Mouse (Mus musculus): Measurements from ENCODE around the gene Erfe. TPM values are rescaled to one million over a fixed set of nuclear protein-coding genes. Genes with fewer than 3 reads are reported as not detected.

Erfe gene
- polyA plus RNA-seq, 1 experiment: 13.1 TPM

DNA sequence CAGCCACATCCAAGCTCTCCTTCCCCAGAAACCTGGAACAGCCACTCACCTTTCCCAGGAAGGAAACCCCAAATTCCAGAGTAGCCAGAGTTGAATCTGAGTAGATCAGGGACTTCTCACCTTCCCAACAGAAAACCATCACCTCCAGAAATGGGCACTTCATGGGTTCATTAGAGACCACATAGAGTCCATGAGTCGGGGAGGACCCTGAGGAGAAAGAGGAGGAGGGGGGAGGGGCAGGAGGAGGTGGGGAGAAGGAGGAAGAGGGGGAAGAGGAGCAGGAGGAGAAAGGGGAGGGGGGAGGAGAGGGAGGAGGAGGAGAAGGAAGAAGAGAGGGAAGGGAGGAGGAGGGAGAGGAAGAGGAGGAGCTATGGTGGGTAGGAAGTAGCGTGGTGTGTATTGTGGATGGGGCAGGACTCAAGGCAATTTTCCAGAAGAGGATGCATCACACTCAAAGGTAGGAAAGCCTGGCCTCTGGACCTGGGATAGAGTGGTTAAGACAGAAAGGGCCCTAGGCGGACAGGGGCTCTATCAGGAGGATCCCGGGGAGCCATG, 40.7 kb upstream of the Erfe start:
- Histone ChIP-seq H3K79me2 (ENCODE audit: control insufficient read depth, insufficient read depth) (no peaks in the 10 kb centered on the region), H3K4me3 (no peak overlapping the region), H3K36me3 (ENCODE audit: control insufficient read depth, insufficient read depth) (no peaks in the 10 kb centered on the region), H3K27me3 (ENCODE audit: control insufficient read depth, insufficient read depth, insufficient read length) (no peaks in the 10 kb centered on the region), H3K4me2 (ENCODE audit: low read depth) (no peak overlapping the region), H3ac (ENCODE audit: control insufficient read depth, insufficient read length) (no peak overlapping the region)
- no peak for TF ChIP-seq POLR2AphosphoS2 (IDR thresholded peaks at IDR 0.05; ENCODE audit: insufficient read length, low read depth)
- no peak for TF ChIP-seq MYOG (IDR thresholded peaks at IDR 0.05; ENCODE audit: control insufficient read depth in 1 of 3, insufficient read depth in 1 of 3, insufficient read length in 2 of 3, low read depth in 2 of 3)
- no peak for TF ChIP-seq TCF12 (IDR thresholded peaks at IDR 0.05; ENCODE audit: insufficient read depth, poor library complexity, severe bottlenecking)
- TF ChIP-seq SRF (IDR thresholded peaks at IDR 0.05; ENCODE audit: control insufficient read depth, insufficient read length, low read depth): no peak
- TF ChIP-seq MAX (IDR thresholded peaks at IDR 0.05; ENCODE audit: low read depth): no peak
- TF ChIP-seq POLR2A (IDR thresholded peaks at IDR 0.05; ENCODE audit: insufficient read length, low read depth): no peak
- no peak for TF ChIP-seq TCF3 (IDR thresholded peaks at IDR 0.05; ENCODE audit: insufficient read length, low read depth)
- no peak for TF ChIP-seq E2F4 (IDR thresholded peaks at IDR 0.05; ENCODE audit: insufficient read depth)
- TF ChIP-seq REST (IDR thresholded peaks at IDR 0.05; ENCODE audit: insufficient read depth, insufficient read length): no peak
- TF ChIP-seq USF1 (IDR thresholded peaks at IDR 0.05; ENCODE audit: low read depth): no peak
- TF ChIP-seq MYOD1 (IDR thresholded peaks at IDR 0.05; ENCODE audit: control insufficient read depth in 1 of 3, insufficient read length in 2 of 3, low read depth in 2 of 3): no peak
- no peak for TF ChIP-seq CEBPB (IDR thresholded peaks at IDR 0.05; ENCODE audit: insufficient read depth, poor library complexity, severe bottlenecking)

DNA sequence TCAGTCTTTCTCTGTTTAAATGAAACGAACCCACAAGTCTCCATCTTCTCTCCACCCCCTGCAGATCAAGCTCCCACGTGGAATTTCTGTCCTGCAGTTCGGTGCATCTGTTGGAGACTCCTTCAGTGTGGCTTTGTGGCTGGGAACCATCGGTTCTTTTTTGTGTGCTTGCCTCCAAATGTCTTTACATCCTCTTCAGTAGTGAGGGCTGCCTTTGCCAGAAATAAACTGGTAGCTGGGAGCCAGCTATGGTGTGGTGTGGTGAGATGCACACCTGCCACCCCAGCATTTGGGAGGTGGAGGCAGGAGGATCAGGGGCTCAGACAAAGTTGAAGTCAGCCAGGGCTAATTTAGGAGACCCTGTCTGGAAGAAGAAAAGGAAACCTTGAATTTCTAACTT, 34.1 kb upstream of the Erfe start:
- no peaks in the 10 kb centered on the region for H3K27me3 ChIP-seq (ENCODE audit: control insufficient read depth, insufficient read depth, insufficient read length)
- no peak overlapping the region for H3K4me2 ChIP-seq (ENCODE audit: low read depth)
- no peak overlapping the region for H3K4me3 ChIP-seq
- no peaks in the 10 kb centered on the region for H3K36me3 ChIP-seq (ENCODE audit: control insufficient read depth, insufficient read depth)
- no peak overlapping the region for H3ac ChIP-seq (ENCODE audit: control insufficient read depth, insufficient read length)
- H3K79me2 ChIP-seq (ENCODE audit: control insufficient read depth, insufficient read depth): no peaks in the 10 kb centered on the region
- TF ChIP-seq MYOG (IDR thresholded peaks at IDR 0.05; ENCODE audit: control insufficient read depth in 1 of 3, insufficient read depth in 1 of 3, insufficient read length in 2 of 3, low read depth in 2 of 3): peak in 1 of 3 experiments; percentile 37
- no peak for TF ChIP-seq SRF (IDR thresholded peaks at IDR 0.05; ENCODE audit: control insufficient read depth, insufficient read length, low read depth)
- TF ChIP-seq TCF12 (IDR thresholded peaks at IDR 0.05; ENCODE audit: insufficient read depth, poor library complexity, severe bottlenecking): no peak
- TF ChIP-seq MAX (IDR thresholded peaks at IDR 0.05; ENCODE audit: low read depth): no peak
- no peak for TF ChIP-seq POLR2AphosphoS2 (IDR thresholded peaks at IDR 0.05; ENCODE audit: insufficient read length, low read depth)
- peak in 1 of 3 experiments; percentile 66 for TF ChIP-seq MYOD1 (IDR thresholded peaks at IDR 0.05; ENCODE audit: control insufficient read depth in 1 of 3, insufficient read length in 2 of 3, low read depth in 2 of 3)
- TF ChIP-seq CEBPB (IDR thresholded peaks at IDR 0.05; ENCODE audit: insufficient read depth, poor library complexity, severe bottlenecking): no peak
- TF ChIP-seq E2F4 (IDR thresholded peaks at IDR 0.05; ENCODE audit: insufficient read depth): no peak
- TF ChIP-seq TCF3 (IDR thresholded peaks at IDR 0.05; ENCODE audit: insufficient read length, low read depth): no peak
- TF ChIP-seq REST (IDR thresholded peaks at IDR 0.05; ENCODE audit: insufficient read depth, insufficient read length): no peak

DNA sequence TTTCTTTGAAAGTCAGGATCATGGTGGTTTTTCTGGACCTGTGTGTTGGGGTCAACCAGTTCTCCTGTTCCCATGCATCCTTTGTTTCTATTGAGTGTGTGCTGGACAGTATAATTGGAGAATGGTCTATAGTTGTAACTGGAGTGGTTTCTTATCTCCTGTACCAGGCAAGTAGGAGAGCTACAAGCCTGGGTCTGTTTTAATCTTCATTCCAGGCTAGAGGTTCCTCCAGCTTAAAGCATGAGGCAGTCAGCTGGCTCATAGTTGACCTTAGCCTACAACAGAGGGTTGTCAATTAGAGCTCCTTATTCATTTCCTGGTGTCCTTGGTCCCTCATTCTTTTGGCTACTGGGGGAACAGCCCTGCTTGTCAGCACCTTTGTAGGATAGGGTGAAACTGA, 32.6 kb upstream of the Erfe start:
- Histone ChIP-seq H3K4me2 (ENCODE audit: low read depth) (no peak overlapping the region), H3K27me3 (ENCODE audit: control insufficient read depth, insufficient read depth, insufficient read length) (no peaks in the 10 kb centered on the region), H3ac (ENCODE audit: control insufficient read depth, insufficient read length) (no peak overlapping the region), H3K36me3 (ENCODE audit: control insufficient read depth, insufficient read depth) (no peaks in the 10 kb centered on the region), H3K4me3 (no peak overlapping the region), H3K79me2 (ENCODE audit: control insufficient read depth, insufficient read depth) (no peaks in the 10 kb centered on the region)
- TF ChIP-seq TCF3 (IDR thresholded peaks at IDR 0.05; ENCODE audit: insufficient read length, low read depth) (no peak), E2F4 (IDR thresholded peaks at IDR 0.05; ENCODE audit: insufficient read depth) (no peak), MYOG (IDR thresholded peaks at IDR 0.05; ENCODE audit: control insufficient read depth in 1 of 3, insufficient read depth in 1 of 3, insufficient read length in 2 of 3, low read depth in 2 of 3) (no peak)

DNA sequence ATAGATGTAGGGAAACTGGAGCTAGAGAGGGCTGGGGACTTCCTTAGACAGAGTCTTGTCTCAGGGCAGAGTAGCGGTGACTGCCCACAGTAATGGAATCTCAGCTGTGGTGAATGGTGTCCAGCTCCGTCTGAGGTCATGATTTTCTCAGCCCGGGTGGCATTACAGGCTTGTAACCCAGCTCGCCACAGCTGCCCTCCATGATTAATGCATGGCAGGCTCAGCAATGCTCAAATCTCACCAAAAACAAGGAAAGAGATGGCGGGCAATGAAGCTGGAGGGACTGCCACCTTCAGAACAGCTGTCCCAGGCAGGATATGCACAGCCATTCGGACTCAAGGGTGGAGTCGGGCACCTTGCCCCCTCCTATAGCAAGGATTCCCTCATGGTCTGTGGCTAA, 28.9 kb upstream of the Erfe start:
- no peak overlapping the region for H3ac ChIP-seq (ENCODE audit: control insufficient read depth, insufficient read length)
- TF ChIP-seq REST (IDR thresholded peaks at IDR 0.05; ENCODE audit: insufficient read depth, insufficient read length) (no peak), MYOD1 (IDR thresholded peaks at IDR 0.05; ENCODE audit: control insufficient read depth in 1 of 3, insufficient read length in 2 of 3, low read depth in 2 of 3) (peak in 2 of 3 experiments; percentile 48 to 66), USF1 (IDR thresholded peaks at IDR 0.05; ENCODE audit: low read depth) (no peak), MYOG (IDR thresholded peaks at IDR 0.05; ENCODE audit: control insufficient read depth in 1 of 3, insufficient read depth in 1 of 3, insufficient read length in 2 of 3, low read depth in 2 of 3) (peak in 1 of 3 experiments; percentile 56)
- H3K79me2 ChIP-seq (ENCODE audit: control insufficient read depth, insufficient read depth): no peaks in the 10 kb centered on the region
- H3K36me3 ChIP-seq (ENCODE audit: control insufficient read depth, insufficient read depth): no peaks in the 10 kb centered on the region
- no peak overlapping the region for H3K4me3 ChIP-seq
- no peaks in the 10 kb centered on the region for H3K27me3 ChIP-seq (ENCODE audit: control insufficient read depth, insufficient read depth, insufficient read length)
- peak overlapping the region; percentile 34 for H3K4me2 ChIP-seq (ENCODE audit: low read depth)

DNA sequence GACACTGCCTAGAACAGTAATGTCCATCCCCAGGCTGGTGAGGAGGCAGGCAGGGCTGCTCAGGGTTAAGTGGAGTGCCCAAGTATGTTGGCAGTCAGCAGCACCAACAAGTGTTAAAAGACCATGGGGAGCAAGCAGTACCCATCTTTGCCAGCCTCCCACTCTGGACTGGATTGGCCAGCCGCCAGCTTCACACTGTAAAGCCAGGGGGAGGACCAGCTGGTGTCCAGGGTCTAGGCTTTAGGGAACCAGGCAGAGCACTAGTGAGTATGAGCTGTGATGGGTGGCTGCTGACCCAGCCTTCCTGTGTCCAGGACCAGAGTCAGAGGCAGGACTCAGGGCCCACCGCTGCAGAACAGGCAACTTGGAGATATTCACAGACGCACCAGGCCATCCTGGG, 22.2 kb upstream of the Erfe start:
- Histone ChIP-seq H3K4me2 (ENCODE audit: low read depth) (no peak overlapping the region), H3K4me3 (no peak overlapping the region), H3K79me2 (ENCODE audit: control insufficient read depth, insufficient read depth) (no peaks in the 10 kb centered on the region), H3K27me3 (ENCODE audit: control insufficient read depth, insufficient read depth, insufficient read length) (no peaks in the 10 kb centered on the region), H3K36me3 (ENCODE audit: control insufficient read depth, insufficient read depth) (no peaks in the 10 kb centered on the region), H3ac (ENCODE audit: control insufficient read depth, insufficient read length) (no peak overlapping the region)
- TF ChIP-seq MAX (IDR thresholded peaks at IDR 0.05; ENCODE audit: low read depth) (no peak), POLR2A (IDR thresholded peaks at IDR 0.05; ENCODE audit: insufficient read length, low read depth) (no peak), SRF (IDR thresholded peaks at IDR 0.05; ENCODE audit: control insufficient read depth, insufficient read length, low read depth) (no peak), POLR2AphosphoS2 (IDR thresholded peaks at IDR 0.05; ENCODE audit: insufficient read length, low read depth) (no peak), MYOD1 (IDR thresholded peaks at IDR 0.05; ENCODE audit: control insufficient read depth in 1 of 3, insufficient read length in 2 of 3, low read depth in 2 of 3) (no peak), CEBPB (IDR thresholded peaks at IDR 0.05; ENCODE audit: insufficient read depth, poor library complexity, severe bottlenecking) (no peak), E2F4 (IDR thresholded peaks at IDR 0.05; ENCODE audit: insufficient read depth) (no peak), REST (IDR thresholded peaks at IDR 0.05; ENCODE audit: insufficient read depth, insufficient read length) (no peak), USF1 (IDR thresholded peaks at IDR 0.05; ENCODE audit: low read depth) (no peak), TCF3 (IDR thresholded peaks at IDR 0.05; ENCODE audit: insufficient read length, low read depth) (no peak), MYOG (IDR thresholded peaks at IDR 0.05; ENCODE audit: control insufficient read depth in 1 of 3, insufficient read depth in 1 of 3, insufficient read length in 2 of 3, low read depth in 2 of 3) (no peak), TCF12 (IDR thresholded peaks at IDR 0.05; ENCODE audit: insufficient read depth, poor library complexity, severe bottlenecking) (no peak)
